Mouse (Mus musculus) left cerebral cortex, adult 2 months (tissue): ENCODE results near the gene Luzp1. TPM values are rescaled to one million over a fixed set of nuclear protein-coding genes. Genes with fewer than 3 reads are reported as not detected.

Source experiments
- DNase-seq, 2 experiments: peaks; one replicate each; pipeline ENCODE4 v3.0.0; 2021 to 2022; ENCODE audit warnings: low spot score in 2 of 2, mixed read lengths in 1 of 2; ENCODE audit errors: extremely low spot score in 1 of 2
- H3K27ac ChIP-seq: fragments of 200-600 bp; 2 replicates; pipeline ENCODE4 v1.8.1; 2022
- H3K4me3 ChIP-seq: fragments of 200-600 bp; 2 replicates; pipeline ENCODE4 v1.8.1; 2022
- CTCF ChIP-seq: fragments of 200-600 bp; IDR thresholded peaks from 2 replicates; pipeline ENCODE4 v1.8.1; 2022; ENCODE audit warnings: antibody characterized with exemption, mild to moderate bottlenecking, moderate library complexity
- intact Hi-C: fragments of 180-260 bp; cut with DNase I; formaldehyde crosslinking; loops from one replicate; pipeline ENCODE4 v1.15.1; 2025
- total RNA-seq, 2 experiments: library from RNA; stranded (reverse); gene quantifications; 2 replicates each; pipeline ENCODE4 v1.2.3; 2021

Gene Luzp1
- total RNA-seq, 2 experiments from 2014 or later = 82.0 to 88.2 TPM

GRCm38 (mm10) chr4:136512905-136513304 is 43.3 kb downstream of the Luzp1 start:
- Histone ChIP-seq H3K27ac (no peak overlapping the region), H3K4me3 (no peak overlapping the region)
- no peak for TF ChIP-seq CTCF
- no peak for DNase-seq
- intact Hi-C loops = no loop called here

- no peak overlapping the region for H3K27ac ChIP-seq
- intact Hi-C loops = loop anchor here (1.0 kb wide), 1 partner anchor 49 kb away; the partner anchor contains the start of gene Luzp1
- DNase-seq = no peak
- no peak overlapping the region for H3K4me3 ChIP-seq
- no peak for TF ChIP-seq CTCF
These were observed 48.6 kb downstream of the Luzp1 start for GRCm38 (mm10) chr4:136518141-136518540.

- H3K4me3 ChIP-seq = no peak overlapping the region
- DNase-seq = no peak
- intact Hi-C loops = loop anchor here (1.0 kb wide), 1 partner anchor 49 kb away; the partner anchor contains the start of gene Luzp1
- H3K27ac ChIP-seq = no peak overlapping the region
- no peak for TF ChIP-seq CTCF
These were observed 49.0 kb downstream of the Luzp1 start for GRCm38 (mm10) chr4:136518576-136518975.

GRCm38 (mm10) chr4:136519866-136520265 is 50.3 kb downstream of the Luzp1 start:
- Histone ChIP-seq H3K27ac (no peak overlapping the region), H3K4me3 (no peak overlapping the region)
- TF ChIP-seq CTCF = no peak
- intact Hi-C loops = no loop called here
- no peak for DNase-seq

- Histone ChIP-seq H3K4me3 (no peak overlapping the region), H3K27ac (no peak overlapping the region)
- intact Hi-C loops = no loop called here
- no peak for TF ChIP-seq CTCF
- no peak for DNase-seq
These were observed 52.3 kb downstream of the Luzp1 start for GRCm38 (mm10) chr4:136521898-136522297.

- intact Hi-C loops = no loop called here
- no peak for DNase-seq
- Histone ChIP-seq H3K27ac (no peak overlapping the region), H3K4me3 (no peak overlapping the region)
- TF ChIP-seq CTCF = no peak
These were observed 54.7 kb downstream of the Luzp1 start for GRCm38 (mm10) chr4:136524309-136524708.

- Histone ChIP-seq H3K27ac (no peak overlapping the region), H3K4me3 (no peak overlapping the region)
- DNase-seq = peak; percentile 48 to 66
- peak; percentile 75 for TF ChIP-seq CTCF
- intact Hi-C loops = loop anchor here (1.0 to 5.0 kb wide), 4 partner anchors 72 to 158 kb away; partner anchors contain the start of gene Kdm1a
These were observed 56.9 kb downstream of the Luzp1 start for GRCm38 (mm10) chr4:136526412-136526811.

GRCm38 (mm10) chr4:136545151-136545550 is 75.6 kb downstream of the Luzp1 start:
- no peak overlapping the region for H3K27ac ChIP-seq
- no peak for TF ChIP-seq CTCF
- DNase-seq = no peak
- no peak overlapping the region for H3K4me3 ChIP-seq
- intact Hi-C loops = no loop called here

GRCm38 (mm10) chr4:136546279-136547045 is 76.9 kb downstream of the Luzp1 start:
- TF ChIP-seq CTCF = no peak
- no peak for DNase-seq
- intact Hi-C loops = no loop called here
- no peak overlapping the region for H3K27ac ChIP-seq
- no peak overlapping the region for H3K4me3 ChIP-seq

GRCm38 (mm10) chr4:136547721-136548120 is 78.2 kb downstream of the Luzp1 start:
- Histone ChIP-seq H3K27ac (peak overlapping the region; percentile 9; the same call in 1 of the 2 replicates), H3K4me3 (no peak overlapping the region)
- intact Hi-C loops = no loop called here
- no peak for TF ChIP-seq CTCF
- no peak for DNase-seq

- H3K4me3 ChIP-seq = no peak overlapping the region
- intact Hi-C loops = no loop called here
- TF ChIP-seq CTCF = no peak
- DNase-seq = no peak
- peak overlapping the region; percentile 34; the same call in 1 of the 2 replicates for H3K27ac ChIP-seq
These were observed 78.8 kb downstream of the Luzp1 start for GRCm38 (mm10) chr4:136548381-136548801.

GRCm38 (mm10) chr4:136553108-136553507 is 83.5 kb downstream of the Luzp1 start:
- intact Hi-C loops = no loop called here
- Histone ChIP-seq H3K27ac (no peak overlapping the region), H3K4me3 (no peak overlapping the region)
- TF ChIP-seq CTCF = no peak
- no peak for DNase-seq

- intact Hi-C loops = no loop called here
- no peak for TF ChIP-seq CTCF
- DNase-seq = no peak
- H3K4me3 ChIP-seq = no peak overlapping the region
- H3K27ac ChIP-seq = no peak overlapping the region
These were observed 88.1 kb downstream of the Luzp1 start for GRCm38 (mm10) chr4:136557638-136558037.
